In genomic region chr12:100269967-100270662, GRCm38 (mm10) we compare ENCODE assay signal across 13 mouse cellular contexts.
DNase-seq lines count a peak whose midpoint lies in the region; ATAC-seq lines count a peak whose summit lies in the region.
"Had no signal": no experiment of that assay in that cellular context is flagged by ENCODE, and none has a peak within 500 bp of the region (broad histone marks: within the 10 kb centered on the region; RNA-seq: fewer than 3 reads in every experiment).

No protein-coding gene starts in this region.

- DNase-seq in gastrocnemius, postnatal 25 days: peak; percentile 52
- no peak for DNase-seq in gastrocnemius, postnatal 10 days
- DNase-seq in lung, postnatal 10 days: peak; percentile 45
- no peak for DNase-seq in lung, postnatal 25 days (ENCODE audit: low spot score)
- DNase-seq in adipocyte (ENCODE audit: low spot score) (peak; percentile 42), liver (no peak)
- DNase-seq: kidney, adult 8-10 months; layer of hippocampus, adult 9-11 months; lung, embryonic 14.5 days; midbrain, embryonic 14.5 days; retina, postnatal 1 day had no signal

- ATAC-seq in megakaryocyte, adult 5-6 weeks (ENCODE audit: poor library complexity, severe bottlenecking): peak; percentile 43
- ATAC-seq in megakaryocyte progenitor cell, adult 5-6 weeks (replicated peaks; ENCODE audit: poor library complexity): no peak

Comparison
In these comparisons a context has a peak if more than half of its experiments do, and no peak if none do; other contexts are left out.
1. DNase-seq: peak in gastrocnemius, postnatal 25 days (single experiment), lung, postnatal 10 days (single experiment) and adipocyte (single experiment); none in gastrocnemius, postnatal 10 days (single experiment), lung, postnatal 25 days (single experiment) and liver (single experiment).